Mouse (Mus musculus): ENCODE measurements at regions not wholly inside any gene's neighbourhood (a gene's known extent, or its start where the extent isn't known, plus 50 kb on each side); places are given as distances from the start of the nearest gene placed in this dataset.

GRCm38 (mm10) chr5:119386821-119387220 is 283.6 kb upstream of the Tbx3 start:
- TF ChIP-seq POLR2A (IDR thresholded peaks at IDR 0.05; ENCODE audit: insufficient read depth, low read length) (no peak), CTCF (IDR thresholded peaks at IDR 0.05; ENCODE audit: low read depth, low read length) (no peak)

Data from ES-Bruce4 (cell line).